Mouse (Mus musculus): ENCODE measurements around the gene Ccl2.

The Ccl2 gene

GRCm38 (mm10) chr11:82035356-82035755, at the start of gene Ccl2:
Gene Ccl2 (plus strand): TSS chr11:82035571.
- peak; percentile 32 to 46 for DNase-seq (ENCODE audit: low spot score in 2 of 2)

GRCm38 (mm10) chr11:81996172-81996841, 39.1 kb upstream of the Ccl2 start:
- peak; percentile 85 to 88 for DNase-seq (ENCODE audit: low spot score in 2 of 2)

GRCm38 (mm10) chr11:81997085-81997484, 38.3 kb upstream of the Ccl2 start:
- DNase-seq (ENCODE audit: low spot score in 2 of 2) = no peak

GRCm38 (mm10) chr11:81998646-81999045, 36.7 kb upstream of the Ccl2 start:
- no peak for DNase-seq (ENCODE audit: low spot score in 2 of 2)

GRCm38 (mm10) chr11:81999469-81999868, 35.9 kb upstream of the Ccl2 start:
- DNase-seq (ENCODE audit: low spot score in 2 of 2) = no peak

GRCm38 (mm10) chr11:82000581-82000980, 34.8 kb upstream of the Ccl2 start:
- no peak for DNase-seq (ENCODE audit: low spot score in 2 of 2)

GRCm38 (mm10) chr11:82004810-82005209, 30.6 kb upstream of the Ccl2 start:
- DNase-seq (ENCODE audit: low spot score in 2 of 2) = no peak

- no peak for DNase-seq (ENCODE audit: low spot score in 2 of 2)
Measured at GRCm38 (mm10) chr11:82006796-82007423, 28.5 kb upstream of the Ccl2 start.

GRCm38 (mm10) chr11:82010115-82010514, 25.3 kb upstream of the Ccl2 start:
- DNase-seq (ENCODE audit: low spot score in 2 of 2) = peak in 1 of 2 experiments; percentile 30

GRCm38 (mm10) chr11:82011411-82012193, 23.8 kb upstream of the Ccl2 start:
- DNase-seq (ENCODE audit: low spot score in 2 of 2) = no peak

- DNase-seq (ENCODE audit: low spot score in 2 of 2) = no peak
Measured at GRCm38 (mm10) chr11:82013756-82014155, 21.6 kb upstream of the Ccl2 start.

- DNase-seq (ENCODE audit: low spot score in 2 of 2) = no peak
Measured at GRCm38 (mm10) chr11:82015066-82015465, 20.3 kb upstream of the Ccl2 start.

GRCm38 (mm10) chr11:82016181-82016780, 19.1 kb upstream of the Ccl2 start:
- no peak for DNase-seq (ENCODE audit: low spot score in 2 of 2)

- DNase-seq (ENCODE audit: low spot score in 2 of 2) = no peak
Measured at GRCm38 (mm10) chr11:82019389-82019788, 16.0 kb upstream of the Ccl2 start.

- no peak for DNase-seq (ENCODE audit: low spot score in 2 of 2)
Measured at GRCm38 (mm10) chr11:82019793-82020192, 15.6 kb upstream of the Ccl2 start.

- no peak for DNase-seq (ENCODE audit: low spot score in 2 of 2)
Measured at GRCm38 (mm10) chr11:82021406-82021805, 14.0 kb upstream of the Ccl2 start.

- no peak for DNase-seq (ENCODE audit: low spot score in 2 of 2)
Measured at GRCm38 (mm10) chr11:82022504-82023056, 12.8 kb upstream of the Ccl2 start.

- no peak for DNase-seq (ENCODE audit: low spot score in 2 of 2)
Measured at GRCm38 (mm10) chr11:82023769-82024168, 11.6 kb upstream of the Ccl2 start.

GRCm38 (mm10) chr11:82030171-82030570, 5.2 kb upstream of the Ccl2 start:
- no peak for DNase-seq (ENCODE audit: low spot score in 2 of 2)

GRCm38 (mm10) chr11:82032136-82032535, 3.2 kb upstream of the Ccl2 start:
- DNase-seq (ENCODE audit: low spot score in 2 of 2) = no peak

- no peak for DNase-seq (ENCODE audit: low spot score in 2 of 2)
Measured at GRCm38 (mm10) chr11:82032678-82033344, 2.6 kb upstream of the Ccl2 start.
